Comparison of ENCODE assay signal across 8 mouse cellular contexts in the genomic region with DNA sequence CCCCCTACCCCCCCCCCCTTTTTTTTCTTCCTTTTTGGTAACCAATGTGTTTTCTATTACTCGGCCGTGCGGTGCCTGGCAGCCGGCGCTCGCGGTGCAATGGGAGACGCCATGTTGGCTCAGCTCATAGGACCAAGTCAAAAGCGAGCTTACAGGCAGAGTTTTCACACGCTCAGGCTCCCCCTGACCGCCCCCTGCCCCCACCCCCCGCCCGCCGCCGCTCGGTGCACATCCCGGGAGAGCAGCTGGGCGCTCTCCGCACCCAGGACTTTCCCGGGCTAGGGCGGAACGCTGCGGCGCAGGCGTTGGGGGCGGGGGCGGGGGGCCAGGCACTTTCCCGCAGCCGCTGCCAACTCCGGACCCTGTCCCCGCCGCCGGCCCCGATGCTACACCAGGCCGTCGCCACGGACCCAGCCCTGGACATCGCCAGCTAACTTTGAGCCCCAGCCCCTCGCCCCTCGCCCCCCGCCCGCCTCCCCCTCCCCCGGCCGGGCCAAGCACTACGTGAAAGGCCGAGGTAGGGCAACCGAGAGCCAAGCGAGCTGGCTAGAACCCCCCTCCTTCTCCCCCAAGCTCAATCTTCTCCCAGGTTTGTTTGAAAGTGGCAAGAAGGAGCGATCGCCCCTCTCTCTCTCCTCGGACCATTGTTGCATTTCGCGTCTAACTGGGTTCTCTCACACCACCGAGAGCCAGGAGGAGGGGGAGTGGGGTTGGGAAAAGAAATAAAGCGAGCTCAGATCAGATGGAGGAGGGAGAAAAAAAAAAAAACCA. TPM values are rescaled to one million over a fixed set of nuclear protein-coding genes. Genes with fewer than 3 reads are reported as not detected.
DNase-seq lines count a peak whose midpoint lies in the region; ATAC-seq and TF ChIP-seq lines count a peak whose summit lies in the region.

No protein-coding gene starts in this region.

- DNase-seq in adrenal gland, adult (ENCODE audit: inconsistent age in 2 of 2, low spot score in 1 of 2), result peak; percentile 74 to 89
- DNase-seq in adrenal gland, adult 18-20 months (ENCODE audit: low spot score in 2 of 2), result no peak
- peak; percentile 67 for DNase-seq in ES-CJ7 (ENCODE audit: low read depth, low spot score)
- DNase-seq in forebrain, embryonic 14.5 days (ENCODE audit: low spot score), result peak; percentile 79
- DNase-seq in cerebellum, adult 9-11 months, result no peak

- H3K9me3 ChIP-seq in forebrain, embryonic 14.5 days (replicated peaks; ENCODE audit: control insufficient read depth, low read length), result no peaks in the 10 kb centered on the region
- H3K9me3 ChIP-seq in intestine, embryonic 16.5 days (ENCODE audit: control insufficient read depth, low read length), result no peaks in the 10 kb centered on the region
- no peaks in the 10 kb centered on the region for H3K9me3 ChIP-seq in liver, embryonic 16.5 days (replicated peaks; ENCODE audit: control insufficient read depth, low read length)

- ATAC-seq in forebrain, embryonic 14.5 days, result peak; percentile 57
- peak; percentile 64 for ATAC-seq in intestine, embryonic 16.5 days
- ATAC-seq in liver, embryonic 16.5 days (ENCODE audit: low read depth), result peak; percentile 53

- H3K9ac ChIP-seq in forebrain, embryonic 14.5 days (ENCODE audit: low read length), result peak overlapping the region; percentile 86
- H3K9ac ChIP-seq in intestine, embryonic 16.5 days (ENCODE audit: low read depth, low read length), result peak overlapping the region; percentile 84
- peak overlapping the region; percentile 47; the same call in 1 of the 2 replicates for H3K9ac ChIP-seq in liver, embryonic 16.5 days (ENCODE audit: low read depth, low read length)

- H3K27ac ChIP-seq in forebrain, embryonic 14.5 days (ENCODE audit: low read depth, low read length), result peak overlapping the region; percentile 96
- peak overlapping the region; percentile 85 for H3K27ac ChIP-seq in intestine, embryonic 16.5 days (ENCODE audit: low read length)
- peak overlapping the region; percentile 53 for H3K27ac ChIP-seq in liver, embryonic 16.5 days (ENCODE audit: low read length)
- no peak overlapping the region for H3K27ac ChIP-seq in olfactory bulb, adult 2 months (ENCODE audit: insufficient read depth, low read depth, low read length)

- no peak for TF ChIP-seq POLR2A in olfactory bulb, adult 2 months (IDR thresholded peaks at IDR 0.05; ENCODE audit: insufficient read depth, low read depth, low read length)

- no peaks in the 10 kb centered on the region for H3K36me3 ChIP-seq in forebrain, embryonic 14.5 days (ENCODE audit: control insufficient read depth, insufficient read depth, low read length)
- no peaks in the 10 kb centered on the region for H3K36me3 ChIP-seq in intestine, embryonic 16.5 days (ENCODE audit: control insufficient read depth, insufficient read depth, low read length)
- H3K36me3 ChIP-seq in liver, embryonic 16.5 days (ENCODE audit: control insufficient read depth, insufficient read depth), result no peaks in the 10 kb centered on the region

- H3K27me3 ChIP-seq in forebrain, embryonic 14.5 days (replicated peaks; ENCODE audit: control insufficient read depth, insufficient read depth, low read length), result peaks cover 62% of the 10 kb centered on the region
- H3K27me3 ChIP-seq in intestine, embryonic 16.5 days (replicated peaks; ENCODE audit: control insufficient read depth, insufficient read depth, low read length), result no peaks in the 10 kb centered on the region
- peaks cover 50% of the 10 kb centered on the region for H3K27me3 ChIP-seq in liver, embryonic 16.5 days (ENCODE audit: control insufficient read depth, insufficient read depth, low read depth, low read length)

- no peak for TF ChIP-seq CTCF in olfactory bulb, adult 2 months (IDR thresholded peaks at IDR 0.05; ENCODE audit: insufficient read depth, low read depth, low read length)

- peaks cover 7% of the 10 kb centered on the region for H3K4me1 ChIP-seq in forebrain, embryonic 14.5 days (ENCODE audit: control insufficient read depth, insufficient read depth, low read length)
- H3K4me1 ChIP-seq in intestine, embryonic 16.5 days (ENCODE audit: control insufficient read depth, insufficient read depth, low read length), result peaks cover 24% of the 10 kb centered on the region
- H3K4me1 ChIP-seq in liver, embryonic 16.5 days (ENCODE audit: control insufficient read depth, low read depth, low read length), result no peaks in the 10 kb centered on the region
- H3K4me1 ChIP-seq in olfactory bulb, adult 2 months (ENCODE audit: control insufficient read depth, insufficient read depth, low read length), result peaks cover 3% of the 10 kb centered on the region

- H3K4me2 ChIP-seq in forebrain, embryonic 14.5 days (ENCODE audit: low read length), result peak overlapping the region; percentile 80
- peak overlapping the region; percentile 86 for H3K4me2 ChIP-seq in intestine, embryonic 16.5 days (ENCODE audit: low read depth, low read length)
- H3K4me2 ChIP-seq in liver, embryonic 16.5 days (ENCODE audit: low read depth, low read length), result peak overlapping the region; percentile 39

- WGBS in forebrain, embryonic 14.5 days, result 1% methylated on average over 38 of the region's 55 CpGs
- under 1% methylated on average over 40 of the region's 55 CpGs for WGBS in intestine, embryonic 16.5 days
- WGBS in liver, embryonic 16.5 days (ENCODE audit: insufficient replicate concordance), result 1% methylated on average over 36 of the region's 55 CpGs
- 2% methylated on average over 54 of the region's 55 CpGs for WGBS in olfactory bulb, adult 2 months

- peak overlapping the region; percentile 52 for H3K4me3 ChIP-seq in forebrain, embryonic 14.5 days (ENCODE audit: low read depth, low read length)
- H3K4me3 ChIP-seq in intestine, embryonic 16.5 days (ENCODE audit: low read length), result peak overlapping the region; percentile 66
- H3K4me3 ChIP-seq in liver, embryonic 16.5 days (ENCODE audit: low read depth, low read length), result peak overlapping the region; percentile 42
- H3K4me3 ChIP-seq in olfactory bulb, adult 2 months (ENCODE audit: insufficient read depth, low read depth, low read length), result peak overlapping the region; percentile 30

RNA-seq across cellular contexts. Expression of a gene that starts 15.6 kb away (rescaled TPM):
- total RNA-seq in adrenal gland, adult 18-20 months (2021), result 100 to 1,000 TPM in 1 of 2 experiments, 10 to 100 TPM in 1; 99.3 to 123 TPM
- polyA plus RNA-seq in forebrain, embryonic 14.5 days (2014; fragmentation: Nextera tagmentation; extraction: Ambion mirVana), result 73.7 and 82.5 TPM in 2 replicates
- 22.2 and 24.6 TPM in 2 replicates for polyA plus RNA-seq in intestine, embryonic 16.5 days (2015; fragmentation: Nextera tagmentation; extraction: Ambion mirVana)
- polyA plus RNA-seq in liver, embryonic 16.5 days (2015; fragmentation: Nextera tagmentation; extraction: Ambion mirVana), result 6.2 and 6.7 TPM in 2 replicates
- not detected in 2 replicates for polyA plus RNA-seq in olfactory bulb, adult 2 months (2012; ENCODE audit: insufficient read depth, insufficient read length, low replicate concordance, missing spikeins)

Comparison
In these comparisons a context has a peak if more than half of its experiments do, and no peak if none do; other contexts are left out.
1. DNase-seq: peak in adrenal gland, adult (2 of 2), ES-CJ7 (single experiment) and forebrain, embryonic 14.5 days (single experiment); none in adrenal gland, adult 18-20 months (0 of 2) and cerebellum, adult 9-11 months (single experiment).
2. Peak in every context shown above with its lines, with median percentiles within 50 percentile points of each other: ATAC-seq, H3K4me2 ChIP-seq, H3K4me3 ChIP-seq and H3K9ac ChIP-seq.